Mouse (Mus musculus): Measurements from ENCODE around the gene Kmo. TPM values are rescaled to one million over a fixed set of nuclear protein-coding genes. Genes with fewer than 3 reads are reported as not detected.

Gene Kmo
- polyA plus RNA-seq, 1 experiment = 0.02 TPM

DNA sequence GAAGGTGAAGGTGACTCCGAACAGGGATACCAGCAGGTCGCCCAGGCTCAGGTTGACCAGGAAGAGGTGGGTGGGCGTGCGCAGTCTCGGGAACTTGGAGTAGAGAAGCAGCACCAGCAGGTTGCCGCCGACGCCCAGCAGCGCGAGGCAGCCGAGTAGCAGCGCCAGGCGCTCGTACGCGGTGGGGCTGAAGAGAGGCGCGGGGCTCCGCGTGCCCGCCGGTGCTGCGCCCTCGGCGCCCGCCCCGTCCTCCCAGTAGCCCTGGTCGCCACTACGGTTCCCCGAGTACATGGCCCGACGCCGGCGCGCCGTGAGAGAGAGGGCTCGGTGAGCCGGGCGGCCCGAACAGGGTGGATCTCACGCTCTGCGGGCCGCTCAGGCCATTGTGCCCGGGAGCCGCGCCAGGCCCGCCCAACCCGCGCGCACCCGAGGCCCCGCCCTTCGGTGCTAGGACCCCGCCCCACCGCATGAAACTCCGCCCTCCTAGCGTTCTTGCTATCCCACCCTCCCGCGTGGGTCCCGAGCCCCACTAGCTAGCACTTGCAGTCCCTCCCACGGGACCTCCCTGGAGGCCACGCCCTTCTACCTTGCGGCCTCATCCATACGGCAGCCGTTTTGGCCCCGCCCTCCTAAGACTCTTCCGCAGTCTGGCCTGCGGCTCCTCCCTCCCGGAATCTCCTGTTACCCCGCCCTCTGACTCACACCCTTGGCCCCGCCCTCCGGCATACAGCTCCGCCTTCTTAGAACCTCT is 72.2 kb downstream of the Kmo start, which contains the start of the genes Opn3 and Chml:
Gene Opn3, minus strand, starts transcription at position 531 of the 751 bp plus-strand sequence.
Gene Chml, minus strand, starts transcription at position 656 of the 751 bp plus-strand sequence.
- no peaks in the 10 kb centered on the region for H3K27me3 ChIP-seq (ENCODE audit: control insufficient read depth, insufficient read depth, insufficient read length)
- no peaks in the 10 kb centered on the region for H3K79me3 ChIP-seq (ENCODE audit: low read depth)
- no peaks in the 10 kb centered on the region for H3K36me3 ChIP-seq (ENCODE audit: control insufficient read depth, insufficient read depth)
- peak within 1 kb of the TSS; percentile 65 for H3ac ChIP-seq (ENCODE audit: control insufficient read depth, insufficient read length, low read depth)
- peak within 1 kb of the TSS; percentile 68 for H3K4me3 ChIP-seq (ENCODE audit: insufficient read depth, poor library complexity, severe bottlenecking)
- TF ChIP-seq CEBPB (IDR thresholded peaks at IDR 0.05; ENCODE audit: low read depth) = no peak
- TF ChIP-seq MAX (IDR thresholded peaks at IDR 0.05) = no peak
- TF ChIP-seq CTCF (IDR thresholded peaks at IDR 0.05; ENCODE audit: control insufficient read depth, insufficient read depth, insufficient read length) = no peak
- no peak for TF ChIP-seq MYOD1 (IDR thresholded peaks at IDR 0.05; ENCODE audit: control insufficient read depth, insufficient read length, low read depth)
- no peak for TF ChIP-seq FOSL1 (IDR thresholded peaks at IDR 0.05; ENCODE audit: insufficient read depth, low read length, poor library complexity, severe bottlenecking)
- peaks cover 21% of the 10 kb centered on the region for H3K79me2 ChIP-seq (ENCODE audit: control insufficient read depth, insufficient read depth)

DNA sequence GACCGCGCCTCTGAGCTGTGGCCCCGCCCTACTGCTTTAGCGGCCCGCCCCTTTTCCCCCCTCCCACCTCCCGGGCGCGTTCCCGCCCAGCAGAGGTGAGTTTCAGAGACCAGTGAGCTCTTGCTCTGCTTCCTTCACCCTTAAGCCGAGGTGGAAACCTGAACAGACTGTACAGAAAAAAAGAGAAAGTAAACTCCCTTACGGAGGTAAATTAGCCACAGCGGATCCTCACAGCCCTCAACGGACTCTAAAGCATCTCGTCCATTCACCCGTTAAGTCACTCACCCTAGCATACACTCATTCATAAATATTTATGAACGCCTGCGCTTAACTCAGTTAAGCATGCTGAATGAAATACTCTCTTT is 72.8 kb downstream of the Kmo start:
- TF ChIP-seq MYOG (IDR thresholded peaks at IDR 0.05; ENCODE audit: control insufficient read depth, extremely low read depth, insufficient read length) (no peak), MAX (IDR thresholded peaks at IDR 0.05) (no peak), CTCF (IDR thresholded peaks at IDR 0.05; ENCODE audit: control insufficient read depth, insufficient read depth, insufficient read length) (no peak), CEBPB (IDR thresholded peaks at IDR 0.05; ENCODE audit: low read depth) (no peak), USF1 (IDR thresholded peaks at IDR 0.05; ENCODE audit: low read depth) (no peak), FOSL1 (IDR thresholded peaks at IDR 0.05; ENCODE audit: insufficient read depth, low read length, poor library complexity, severe bottlenecking) (no peak), MYOD1 (IDR thresholded peaks at IDR 0.05; ENCODE audit: control insufficient read depth, insufficient read length, low read depth) (no peak)
- H3K79me3 ChIP-seq (ENCODE audit: low read depth) = no peaks in the 10 kb centered on the region
- H3K4me3 ChIP-seq (ENCODE audit: insufficient read depth, poor library complexity, severe bottlenecking) = peak overlapping the region; percentile 26
- peaks cover 21% of the 10 kb centered on the region for H3K79me2 ChIP-seq (ENCODE audit: control insufficient read depth, insufficient read depth)
- H3K36me3 ChIP-seq (ENCODE audit: control insufficient read depth, insufficient read depth) = no peaks in the 10 kb centered on the region
- no peaks in the 10 kb centered on the region for H3K27me3 ChIP-seq (ENCODE audit: control insufficient read depth, insufficient read depth, insufficient read length)
- H3ac ChIP-seq (ENCODE audit: control insufficient read depth, insufficient read length, low read depth) = no peak overlapping the region

DNA sequence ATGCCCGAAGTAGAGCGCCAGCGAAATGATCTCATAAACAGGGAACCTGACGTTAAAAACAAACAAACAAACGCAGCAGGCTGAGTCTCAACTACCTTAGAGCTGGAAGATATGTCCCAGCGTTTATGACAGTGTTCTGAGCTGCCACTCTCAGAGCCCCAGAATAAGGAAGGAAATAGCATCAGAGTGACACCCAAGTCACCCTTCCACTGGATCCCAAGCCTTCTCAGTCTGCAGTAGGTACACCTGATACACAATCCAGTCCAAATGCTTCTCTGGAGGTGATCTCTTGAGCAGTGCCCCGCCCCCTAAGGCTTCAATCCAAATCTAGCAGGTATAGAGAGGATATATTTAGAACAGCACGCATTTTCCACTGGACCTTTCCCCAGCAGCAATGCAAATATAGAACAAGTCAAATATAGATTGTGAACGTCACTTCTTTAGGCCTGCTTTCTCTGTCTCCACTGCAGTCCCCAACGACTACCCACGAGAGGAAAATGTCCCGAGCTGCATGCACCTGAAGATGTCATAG is 73.3 kb downstream of the Kmo start:
- peaks cover 21% of the 10 kb centered on the region for H3K79me2 ChIP-seq (ENCODE audit: control insufficient read depth, insufficient read depth)
- H3ac ChIP-seq (ENCODE audit: control insufficient read depth, insufficient read length, low read depth) = no peak overlapping the region
- no peaks in the 10 kb centered on the region for H3K79me3 ChIP-seq (ENCODE audit: low read depth)
- TF ChIP-seq CEBPB (IDR thresholded peaks at IDR 0.05; ENCODE audit: low read depth) (no peak), FOSL1 (IDR thresholded peaks at IDR 0.05; ENCODE audit: insufficient read depth, low read length, poor library complexity, severe bottlenecking) (no peak), MAX (IDR thresholded peaks at IDR 0.05) (no peak), MYOD1 (IDR thresholded peaks at IDR 0.05; ENCODE audit: control insufficient read depth, insufficient read length, low read depth) (no peak)
- H3K27me3 ChIP-seq (ENCODE audit: control insufficient read depth, insufficient read depth, insufficient read length) = no peaks in the 10 kb centered on the region
- H3K36me3 ChIP-seq (ENCODE audit: control insufficient read depth, insufficient read depth) = no peaks in the 10 kb centered on the region
- no peak overlapping the region for H3K4me3 ChIP-seq (ENCODE audit: insufficient read depth, poor library complexity, severe bottlenecking)

DNA sequence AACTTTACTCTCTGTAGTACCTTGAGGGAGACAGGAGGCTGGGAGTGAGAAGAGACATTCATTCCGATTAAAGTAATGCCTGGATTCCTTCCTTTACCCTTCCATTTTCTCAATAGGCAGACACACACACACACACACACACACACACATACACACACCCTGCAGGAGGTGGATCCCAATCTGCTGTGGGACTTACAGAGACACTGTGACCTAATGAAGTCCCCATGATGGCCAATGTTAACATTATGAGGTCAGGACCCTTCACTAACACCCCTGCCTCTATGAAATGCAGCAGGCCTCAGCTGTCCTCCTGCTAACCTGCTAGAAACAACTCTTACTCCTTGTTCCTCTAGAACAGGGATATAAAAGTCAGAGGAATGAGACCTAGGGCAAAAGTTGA is 78.1 kb downstream of the Kmo start, which contains the start of gene Wdr64:
Gene Wdr64, plus strand, starts transcription at position 301 of the 400 bp plus-strand sequence.
- no peak within 1 kb of the TSS for H3K4me3 ChIP-seq (ENCODE audit: insufficient read depth, poor library complexity, severe bottlenecking)
- no peaks in the 10 kb centered on the region for H3K79me3 ChIP-seq (ENCODE audit: low read depth)
- TF ChIP-seq CTCF (IDR thresholded peaks at IDR 0.05; ENCODE audit: control insufficient read depth, insufficient read depth, insufficient read length) (no peak), MAX (IDR thresholded peaks at IDR 0.05) (no peak), MYOG (IDR thresholded peaks at IDR 0.05; ENCODE audit: control insufficient read depth, extremely low read depth, insufficient read length) (no peak), MYOD1 (IDR thresholded peaks at IDR 0.05; ENCODE audit: control insufficient read depth, insufficient read length, low read depth) (no peak), CEBPB (IDR thresholded peaks at IDR 0.05; ENCODE audit: low read depth) (no peak), USF1 (IDR thresholded peaks at IDR 0.05; ENCODE audit: low read depth) (no peak), FOSL1 (IDR thresholded peaks at IDR 0.05; ENCODE audit: insufficient read depth, low read length, poor library complexity, severe bottlenecking) (no peak)
- H3ac ChIP-seq (ENCODE audit: control insufficient read depth, insufficient read length, low read depth) = no peak within 1 kb of the TSS
- no peaks in the 10 kb centered on the region for H3K27me3 ChIP-seq (ENCODE audit: control insufficient read depth, insufficient read depth, insufficient read length)
- no peaks in the 10 kb centered on the region for H3K36me3 ChIP-seq (ENCODE audit: control insufficient read depth, insufficient read depth)
- no peaks in the 10 kb centered on the region for H3K79me2 ChIP-seq (ENCODE audit: control insufficient read depth, insufficient read depth)

DNA sequence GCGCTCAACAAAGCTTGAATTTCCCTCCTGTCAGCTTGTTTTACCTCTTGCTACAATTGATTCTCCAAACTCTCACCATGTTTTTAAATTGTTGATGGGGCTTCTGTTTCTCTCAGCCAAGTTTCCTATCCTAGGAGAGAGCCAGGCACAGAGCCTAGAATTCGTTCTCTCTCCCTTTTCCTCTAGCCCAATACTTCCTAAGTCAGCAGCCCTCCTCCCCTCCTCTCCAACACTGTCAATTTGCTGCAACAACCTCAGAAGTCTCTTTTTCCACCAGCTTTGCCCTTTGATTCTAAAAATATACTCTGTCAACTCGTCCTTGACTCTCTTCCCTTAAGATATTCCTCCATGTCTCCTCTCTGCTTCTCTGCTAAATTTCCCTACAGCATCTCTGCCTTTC is 79.2 kb downstream of the Kmo start:
- H3K79me3 ChIP-seq (ENCODE audit: low read depth) = no peaks in the 10 kb centered on the region
- no peaks in the 10 kb centered on the region for H3K36me3 ChIP-seq (ENCODE audit: control insufficient read depth, insufficient read depth)
- no peak for TF ChIP-seq FOSL1 (IDR thresholded peaks at IDR 0.05; ENCODE audit: insufficient read depth, low read length, poor library complexity, severe bottlenecking)
- TF ChIP-seq USF1 (IDR thresholded peaks at IDR 0.05; ENCODE audit: low read depth) = no peak
- no peak for TF ChIP-seq MYOD1 (IDR thresholded peaks at IDR 0.05; ENCODE audit: control insufficient read depth, insufficient read length, low read depth)
- TF ChIP-seq CEBPB (IDR thresholded peaks at IDR 0.05; ENCODE audit: low read depth) = no peak
- no peak for TF ChIP-seq CTCF (IDR thresholded peaks at IDR 0.05; ENCODE audit: control insufficient read depth, insufficient read depth, insufficient read length)
- TF ChIP-seq MAX (IDR thresholded peaks at IDR 0.05) = no peak
- TF ChIP-seq MYOG (IDR thresholded peaks at IDR 0.05; ENCODE audit: control insufficient read depth, extremely low read depth, insufficient read length) = no peak
- H3K79me2 ChIP-seq (ENCODE audit: control insufficient read depth, insufficient read depth) = no peaks in the 10 kb centered on the region
- H3K27me3 ChIP-seq (ENCODE audit: control insufficient read depth, insufficient read depth, insufficient read length) = no peaks in the 10 kb centered on the region
- no peak overlapping the region for H3K4me3 ChIP-seq (ENCODE audit: insufficient read depth, poor library complexity, severe bottlenecking)
- H3ac ChIP-seq (ENCODE audit: control insufficient read depth, insufficient read length, low read depth) = no peak overlapping the region
